Mouse (Mus musculus) thymus, adult 18-20 months (tissue): ENCODE data around the gene 5730522E02Rik.
"Not testable (repeated sequence)": the region's sequence is repeated elsewhere in the genome, so short reads cannot be mapped to it uniquely, and the experiment has no call there.

ENCODE experiments used
- DNase-seq, 2 experiments: peaks; one replicate each; pipeline ENCODE4 v3.0.0; 2022; ENCODE audit warnings: mixed read lengths in 2 of 2

The 5730522E02Rik gene

GRCm38 (mm10) chr11:26210582-26211180, at the start of gene 5730522E02Rik:
Gene 5730522E02Rik (minus strand): TSS chr11:26210763.
- DNase-seq = peak in 1 of 2 experiments; percentile 5

GRCm38 (mm10) chr11:26236540-26236939, 26.0 kb upstream of the 5730522E02Rik start:
- DNase-seq = no peak

- no peak for DNase-seq
Measured at GRCm38 (mm10) chr11:26229895-26230294, 19.3 kb upstream of the 5730522E02Rik start.

- DNase-seq = not testable (repeated sequence)
Measured at GRCm38 (mm10) chr11:26213643-26214042, 3.1 kb upstream of the 5730522E02Rik start.

- DNase-seq = peak; percentile 28 to 36
Measured at GRCm38 (mm10) chr11:26209811-26210581, 567 bp downstream of the 5730522E02Rik start.

GRCm38 (mm10) chr11:26203466-26203865, 7.1 kb downstream of the 5730522E02Rik start:
- DNase-seq = no peak

GRCm38 (mm10) chr11:26202842-26203241, 7.7 kb downstream of the 5730522E02Rik start:
- DNase-seq = no peak

GRCm38 (mm10) chr11:26201778-26202097, 8.8 kb downstream of the 5730522E02Rik start:
- no peak for DNase-seq

GRCm38 (mm10) chr11:26200970-26201777, 9.4 kb downstream of the 5730522E02Rik start:
- DNase-seq = peak; percentile 3 to 19

GRCm38 (mm10) chr11:26195468-26195867, 15.1 kb downstream of the 5730522E02Rik start:
- DNase-seq = no peak

GRCm38 (mm10) chr11:26187231-26187967, 23.2 kb downstream of the 5730522E02Rik start:
- no peak for DNase-seq

- DNase-seq = no peak
Measured at GRCm38 (mm10) chr11:26170572-26170971, 40.0 kb downstream of the 5730522E02Rik start.

GRCm38 (mm10) chr11:26167609-26167971, 43.0 kb downstream of the 5730522E02Rik start:
- DNase-seq = no peak

- no peak for DNase-seq
Measured at GRCm38 (mm10) chr11:26166966-26167608, 43.5 kb downstream of the 5730522E02Rik start.

- DNase-seq = no peak
Measured at GRCm38 (mm10) chr11:26164651-26165259, 45.8 kb downstream of the 5730522E02Rik start.

- no peak for DNase-seq
Measured at GRCm38 (mm10) chr11:26161354-26161753, 49.2 kb downstream of the 5730522E02Rik start.

GRCm38 (mm10) chr11:26159033-26159432, 51.5 kb downstream of the 5730522E02Rik start:
- DNase-seq = no peak

- DNase-seq = no peak
Measured at GRCm38 (mm10) chr11:26140024-26140423, 70.5 kb downstream of the 5730522E02Rik start.

GRCm38 (mm10) chr11:26138013-26138412, 72.5 kb downstream of the 5730522E02Rik start:
- DNase-seq = no peak

GRCm38 (mm10) chr11:26130911-26131310, 79.7 kb downstream of the 5730522E02Rik start:
- no peak for DNase-seq

GRCm38 (mm10) chr11:26129054-26129453, 81.5 kb downstream of the 5730522E02Rik start:
- no peak for DNase-seq

GRCm38 (mm10) chr11:26128385-26128784, 82.2 kb downstream of the 5730522E02Rik start:
- DNase-seq = no peak
